Mouse (Mus musculus): ENCODE results near the gene Tmem265. TPM values are rescaled to one million over a fixed set of nuclear protein-coding genes. Genes with fewer than 3 reads are reported as not detected.

The Tmem265 gene
- total and polyA plus RNA-seq, 3 experiments = 0.87 to 2.5 TPM; not detected in 1

DNA sequence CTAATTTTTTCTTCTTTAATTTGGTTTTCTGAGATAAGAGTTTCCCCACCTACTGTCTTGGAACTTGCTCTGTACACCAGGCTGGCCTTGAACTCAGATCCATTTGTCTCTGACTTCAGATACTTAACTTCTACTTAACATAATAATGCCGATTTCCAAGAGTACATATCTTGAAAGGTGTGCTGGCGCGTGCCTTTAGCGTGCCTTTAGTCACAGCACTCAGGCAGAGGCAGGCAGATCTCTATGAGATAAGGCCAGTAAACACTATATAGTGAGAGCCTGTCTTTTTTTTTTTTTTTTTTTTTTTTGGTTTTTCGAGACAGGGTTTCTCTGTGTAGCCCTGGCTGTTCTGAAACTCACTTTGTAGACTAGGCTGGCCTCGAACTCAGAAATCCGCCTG lies 44.8 kb upstream of the Tmem265 start:
- Histone ChIP-seq H3K9me3 (replicated peaks) (no peaks in the 10 kb centered on the region), H3K27me3 (ENCODE audit: insufficient read depth, low read length) (no peaks in the 10 kb centered on the region), H3K36me3 (replicated peaks) (peaks cover 68% of the 10 kb centered on the region), H3K4me1 (ENCODE audit: insufficient read depth, low read depth, low read length) (peaks cover 30% of the 10 kb centered on the region), H3K4me3 (ENCODE audit: low read depth, low read length) (no peak overlapping the region)
- DNase-seq (ENCODE audit: low spot score) = no peak
- TF ChIP-seq POLR2AphosphoS5 (IDR thresholded peaks at IDR 0.05; ENCODE audit: insufficient replicate concordance, low read depth, low read length) (no peak), TAL1 (conservative IDR thresholded peaks at IDR 0.05; ENCODE audit: low read depth, low read length) (no peak), GATA2 (IDR thresholded peaks at IDR 0.05; ENCODE audit: borderline replicate concordance, low read depth, low read length) (no peak), CTCF (IDR thresholded peaks at IDR 0.05; ENCODE audit: low read depth, low read length) (no peak), GATA1 (IDR thresholded peaks at IDR 0.05; ENCODE audit: borderline replicate concordance, low read length) (no peak)
- no peak for ATAC-seq (ENCODE audit: extremely low read depth, insufficient number of reproducible peaks, low FRiP score, poor library complexity, severe bottlenecking)

DNA sequence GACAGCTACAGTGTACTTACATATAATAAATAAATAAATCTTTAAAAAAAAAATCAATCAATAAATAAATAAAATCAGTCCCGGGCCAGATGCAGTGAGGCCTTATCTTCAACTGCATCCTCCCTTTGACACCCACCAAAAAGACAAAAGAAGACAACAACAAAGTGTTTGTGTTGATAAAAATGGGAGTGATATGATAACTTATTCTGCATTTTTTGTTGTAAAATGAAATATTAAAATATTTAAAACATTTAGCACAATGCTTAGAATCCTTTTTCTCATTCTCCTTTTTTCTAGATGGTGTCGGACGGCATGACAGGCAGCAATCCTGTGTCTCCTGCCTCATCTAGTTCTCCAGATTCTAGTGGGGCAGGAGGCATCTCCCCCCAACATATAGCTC lies 41.9 kb upstream of the Tmem265 start, which contains the start of gene Gm42715:
TSS of gene Gm42715 (plus strand) at position 301 of the 400 bp plus-strand sequence.
- H3K36me3 ChIP-seq (replicated peaks) = peaks cover 90% of the 10 kb centered on the region
- H3K9me3 ChIP-seq (replicated peaks) = no peaks in the 10 kb centered on the region
- H3K4me1 ChIP-seq (ENCODE audit: insufficient read depth, low read depth, low read length) = peaks cover 15% of the 10 kb centered on the region
- H3K27me3 ChIP-seq (ENCODE audit: insufficient read depth, low read length) = no peaks in the 10 kb centered on the region
- no peak for DNase-seq (ENCODE audit: low spot score)
- TF ChIP-seq GATA2 (IDR thresholded peaks at IDR 0.05; ENCODE audit: borderline replicate concordance, low read depth, low read length) (no peak), POLR2AphosphoS5 (IDR thresholded peaks at IDR 0.05; ENCODE audit: insufficient replicate concordance, low read depth, low read length) (no peak), CTCF (IDR thresholded peaks at IDR 0.05; ENCODE audit: low read depth, low read length) (no peak), GATA1 (IDR thresholded peaks at IDR 0.05; ENCODE audit: borderline replicate concordance, low read length) (no peak), TAL1 (conservative IDR thresholded peaks at IDR 0.05; ENCODE audit: low read depth, low read length) (no peak)
- ATAC-seq (ENCODE audit: extremely low read depth, insufficient number of reproducible peaks, low FRiP score, poor library complexity, severe bottlenecking) = no peak
- no peak within 1 kb of the TSS for H3K4me3 ChIP-seq (ENCODE audit: low read depth, low read length)

DNA sequence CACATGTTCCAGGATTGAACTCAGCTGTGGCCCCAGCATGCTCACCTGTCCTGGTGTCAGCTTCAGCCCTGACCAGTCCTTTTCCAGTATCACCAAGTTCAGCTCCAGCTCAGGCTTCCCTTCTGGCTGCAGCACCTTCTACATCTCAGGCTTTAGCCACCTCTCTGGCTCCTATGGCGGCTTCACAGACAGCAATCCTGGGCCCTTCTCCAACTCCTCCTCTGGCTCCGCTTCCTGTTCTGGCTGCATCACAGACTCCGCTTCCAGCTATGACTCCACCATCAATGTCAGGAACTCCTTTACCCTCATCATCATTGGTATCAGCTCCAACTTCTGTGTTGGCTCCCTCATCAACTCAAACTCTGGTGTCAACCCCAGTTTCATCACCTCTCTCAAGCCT lies 19.5 kb upstream of the Tmem265 start:
- Histone ChIP-seq H3K9me3 (replicated peaks) (no peaks in the 10 kb centered on the region), H3K4me3 (ENCODE audit: low read depth, low read length) (no peak overlapping the region), H3K4me1 (ENCODE audit: insufficient read depth, low read depth, low read length) (peaks cover 4% of the 10 kb centered on the region; the same call in 1 of the 2 replicates), H3K36me3 (replicated peaks) (peaks cover 96% of the 10 kb centered on the region), H3K27me3 (ENCODE audit: insufficient read depth, low read length) (no peaks in the 10 kb centered on the region)
- ATAC-seq (ENCODE audit: extremely low read depth, insufficient number of reproducible peaks, low FRiP score, poor library complexity, severe bottlenecking) = no peak
- no peak for TF ChIP-seq CTCF (IDR thresholded peaks at IDR 0.05; ENCODE audit: low read depth, low read length)
- TF ChIP-seq GATA1 (IDR thresholded peaks at IDR 0.05; ENCODE audit: borderline replicate concordance, low read length) = no peak
- TF ChIP-seq POLR2AphosphoS5 (IDR thresholded peaks at IDR 0.05; ENCODE audit: insufficient replicate concordance, low read depth, low read length) = no peak
- TF ChIP-seq TAL1 (conservative IDR thresholded peaks at IDR 0.05; ENCODE audit: low read depth, low read length) = no peak
- no peak for TF ChIP-seq GATA2 (IDR thresholded peaks at IDR 0.05; ENCODE audit: borderline replicate concordance, low read depth, low read length)
- no peak for DNase-seq (ENCODE audit: low spot score)

DNA sequence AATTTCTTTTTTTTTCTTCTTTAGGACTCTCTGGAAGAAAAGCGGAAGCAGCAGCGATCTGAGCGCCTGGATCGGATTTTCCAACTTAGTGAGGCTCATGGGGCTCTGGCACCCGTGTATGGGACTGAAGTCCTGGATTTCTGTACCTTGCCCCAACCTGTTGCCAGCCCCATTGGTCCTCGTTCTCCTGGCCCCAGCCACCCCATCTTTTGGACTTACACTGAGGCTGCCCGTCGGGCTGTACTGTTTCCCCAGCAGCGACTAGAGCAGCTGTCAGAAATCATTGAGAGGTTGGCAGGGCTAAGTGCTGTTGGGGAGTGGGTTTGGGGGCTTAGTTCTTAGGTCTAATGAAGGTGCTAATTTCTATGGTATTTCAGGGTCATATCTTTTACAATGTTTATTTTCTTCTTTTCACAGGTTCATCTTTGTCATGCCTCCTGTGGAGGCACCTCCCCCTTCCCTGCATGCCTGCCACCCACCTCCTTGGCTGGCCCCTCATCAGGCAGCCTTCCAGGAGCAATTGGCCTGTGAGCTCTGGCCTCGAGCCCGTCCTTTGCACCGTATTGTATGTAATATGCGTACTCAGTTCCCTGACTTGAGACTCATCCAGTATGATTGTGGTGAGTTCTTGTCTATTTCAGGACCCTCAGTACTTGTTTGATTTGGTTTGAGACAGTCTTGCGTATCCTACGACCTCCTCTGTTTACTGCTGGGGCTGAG lies 11.9 kb upstream of the Tmem265 start:
- Histone ChIP-seq H3K36me3 (replicated peaks) (peaks cover 87% of the 10 kb centered on the region), H3K4me3 (ENCODE audit: low read depth, low read length) (no peak overlapping the region), H3K27me3 (ENCODE audit: insufficient read depth, low read length) (no peaks in the 10 kb centered on the region), H3K4me1 (ENCODE audit: insufficient read depth, low read depth, low read length) (no peaks in the 10 kb centered on the region), H3K9me3 (replicated peaks) (no peaks in the 10 kb centered on the region)
- ATAC-seq (ENCODE audit: extremely low read depth, insufficient number of reproducible peaks, low FRiP score, poor library complexity, severe bottlenecking) (no peak), DNase-seq (ENCODE audit: low spot score) (no peak)
- no peak for TF ChIP-seq TAL1 (conservative IDR thresholded peaks at IDR 0.05; ENCODE audit: low read depth, low read length)
- TF ChIP-seq POLR2AphosphoS5 (IDR thresholded peaks at IDR 0.05; ENCODE audit: insufficient replicate concordance, low read depth, low read length) = no peak
- no peak for TF ChIP-seq CTCF (IDR thresholded peaks at IDR 0.05; ENCODE audit: low read depth, low read length)
- TF ChIP-seq GATA1 (IDR thresholded peaks at IDR 0.05; ENCODE audit: borderline replicate concordance, low read length) = no peak
- TF ChIP-seq GATA2 (IDR thresholded peaks at IDR 0.05; ENCODE audit: borderline replicate concordance, low read depth, low read length) = no peak

DNA sequence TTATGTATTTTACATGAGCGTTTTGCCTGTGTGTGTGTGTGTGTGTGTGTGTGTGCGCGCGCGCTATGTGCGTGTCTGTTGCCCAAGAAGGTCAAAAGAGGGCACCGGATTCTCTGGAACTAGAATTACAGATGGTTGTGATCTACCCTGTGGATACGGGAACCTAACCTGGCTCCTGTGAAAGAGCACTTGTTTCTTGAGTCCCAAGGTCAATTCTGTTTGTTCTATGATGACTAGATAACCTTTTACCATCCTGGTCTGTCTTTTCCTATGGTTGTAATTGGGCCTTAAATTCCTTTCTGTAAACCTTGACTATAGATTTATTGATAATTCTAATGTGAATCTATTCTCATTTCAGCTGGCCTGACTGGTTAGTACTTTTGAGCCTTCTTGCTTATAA lies 9.6 kb upstream of the Tmem265 start:
- Histone ChIP-seq H3K4me3 (ENCODE audit: low read depth, low read length) (no peak overlapping the region), H3K4me1 (ENCODE audit: insufficient read depth, low read depth, low read length) (no peaks in the 10 kb centered on the region), H3K27me3 (ENCODE audit: insufficient read depth, low read length) (no peaks in the 10 kb centered on the region), H3K9me3 (replicated peaks) (no peaks in the 10 kb centered on the region), H3K36me3 (replicated peaks) (peaks cover 88% of the 10 kb centered on the region)
- no peak for DNase-seq (ENCODE audit: low spot score)
- no peak for ATAC-seq (ENCODE audit: extremely low read depth, insufficient number of reproducible peaks, low FRiP score, poor library complexity, severe bottlenecking)
- TF ChIP-seq POLR2AphosphoS5 (IDR thresholded peaks at IDR 0.05; ENCODE audit: insufficient replicate concordance, low read depth, low read length) (no peak), GATA1 (IDR thresholded peaks at IDR 0.05; ENCODE audit: borderline replicate concordance, low read length) (no peak), TAL1 (conservative IDR thresholded peaks at IDR 0.05; ENCODE audit: low read depth, low read length) (no peak), CTCF (IDR thresholded peaks at IDR 0.05; ENCODE audit: low read depth, low read length) (no peak), GATA2 (IDR thresholded peaks at IDR 0.05; ENCODE audit: borderline replicate concordance, low read depth, low read length) (no peak)

DNA sequence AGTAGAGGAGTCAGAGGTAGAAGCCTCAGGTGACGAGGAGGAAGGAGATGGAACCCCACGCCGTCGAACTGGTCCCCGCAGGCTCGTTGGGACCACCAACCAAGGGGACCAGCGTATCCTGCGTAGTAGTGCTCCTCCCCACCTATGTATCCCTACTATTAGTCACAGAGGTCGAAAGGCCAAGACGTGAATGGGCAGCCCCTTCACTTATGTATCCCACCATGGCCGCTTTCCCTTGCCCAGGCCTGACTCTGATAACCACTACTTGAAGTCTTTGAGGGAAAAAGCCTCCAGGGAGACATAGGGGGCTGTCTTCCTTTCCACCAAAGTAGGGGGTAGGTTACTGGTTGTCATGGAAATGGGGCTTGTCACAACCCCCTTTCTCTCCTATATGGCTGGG lies 610 bp upstream of the Tmem265 start:
- Histone ChIP-seq H3K36me3 (replicated peaks) (peaks cover 88% of the 10 kb centered on the region), H3K9me3 (replicated peaks) (no peaks in the 10 kb centered on the region), H3K4me1 (ENCODE audit: insufficient read depth, low read depth, low read length) (no peaks in the 10 kb centered on the region), H3K27me3 (ENCODE audit: insufficient read depth, low read length) (no peaks in the 10 kb centered on the region), H3K4me3 (ENCODE audit: low read depth, low read length) (no peak overlapping the region)
- DNase-seq (ENCODE audit: low spot score) (no peak), ATAC-seq (ENCODE audit: extremely low read depth, insufficient number of reproducible peaks, low FRiP score, poor library complexity, severe bottlenecking) (no peak)
- TF ChIP-seq GATA1 (IDR thresholded peaks at IDR 0.05; ENCODE audit: borderline replicate concordance, low read length) = no peak
- no peak for TF ChIP-seq TAL1 (conservative IDR thresholded peaks at IDR 0.05; ENCODE audit: low read depth, low read length)
- no peak for TF ChIP-seq GATA2 (IDR thresholded peaks at IDR 0.05; ENCODE audit: borderline replicate concordance, low read depth, low read length)
- no peak for TF ChIP-seq CTCF (IDR thresholded peaks at IDR 0.05; ENCODE audit: low read depth, low read length)
- no peak for TF ChIP-seq POLR2AphosphoS5 (IDR thresholded peaks at IDR 0.05; ENCODE audit: insufficient replicate concordance, low read depth, low read length)

Data from G1E (cell line).